Mouse (Mus musculus): ENCODE results near the gene Smchd1.

GRCm38 (mm10) chr17:71387401-71387800 is 87.7 kb downstream of the Smchd1 start:
- TF ChIP-seq POLR2A (IDR thresholded peaks at IDR 0.05; ENCODE audit: control insufficient read depth, low read depth, low read length), result no peak
- no peak for TF ChIP-seq CTCF (IDR thresholded peaks at IDR 0.05; ENCODE audit: control insufficient read depth, insufficient read depth, insufficient replicate concordance, low read depth, low read length)
